In the genomic region with DNA sequence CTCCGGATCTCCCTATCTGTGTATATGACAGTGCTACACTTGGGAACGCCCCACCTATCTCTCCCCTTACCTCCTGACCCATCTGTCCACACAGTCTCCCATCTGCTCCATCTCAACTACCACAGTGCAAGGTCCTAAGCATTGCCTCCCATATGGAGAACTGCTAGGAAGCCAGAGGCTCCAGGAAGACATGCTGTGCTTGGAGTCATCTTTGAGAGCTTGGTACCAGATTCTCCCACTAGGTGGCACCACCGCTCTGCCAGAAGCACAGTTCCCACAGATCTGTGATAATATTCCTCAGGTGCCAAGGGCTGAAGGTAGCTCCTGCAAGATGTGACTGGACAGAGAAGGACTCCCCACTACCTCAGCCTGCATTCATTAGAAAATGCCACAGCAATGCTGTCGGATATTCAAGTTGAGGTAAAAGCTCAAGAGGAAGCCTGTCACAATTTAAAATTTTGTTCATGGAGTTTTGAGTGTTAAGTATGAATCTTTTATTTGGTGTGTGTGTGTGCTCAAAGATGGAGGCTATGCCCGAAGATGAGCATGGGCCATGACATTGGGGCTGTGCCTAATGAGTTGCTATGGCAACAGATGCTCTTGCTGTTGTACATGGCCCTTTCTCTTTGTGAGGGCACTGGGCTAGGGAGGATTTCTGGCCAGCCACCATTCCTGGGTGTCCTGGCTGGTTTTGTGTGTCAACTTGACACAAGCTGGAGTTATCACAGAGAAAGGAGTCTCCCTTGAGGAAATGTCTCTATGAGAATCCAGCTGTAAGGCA, we compare ENCODE assay signal across 8 mouse cellular contexts. TPM values are rescaled to one million over a fixed set of nuclear protein-coding genes. Genes with fewer than 3 reads are reported as not detected.
DNase-seq lines count a peak whose midpoint lies in the region; ATAC-seq and TF ChIP-seq lines count a peak whose summit lies in the region.

No protein-coding gene starts in this region.

- WGBS in spleen, adult 2 months: 41% methylated on average over 5 of the region's 5 CpGs
- 32% methylated on average over 5 of the region's 5 CpGs for WGBS in intestine, postnatal 0 days

- H3K4me1 ChIP-seq in spleen, adult 2 months (ENCODE audit: control insufficient read depth, insufficient read depth, insufficient read length): no peaks in the 10 kb centered on the region
- H3K4me1 ChIP-seq in intestine, postnatal 0 days (replicated peaks; ENCODE audit: control insufficient read depth, insufficient read depth, low read length): no peaks in the 10 kb centered on the region

- no peaks in the 10 kb centered on the region for H3K9me3 ChIP-seq in intestine, postnatal 0 days (ENCODE audit: control insufficient read depth)

- no peak overlapping the region for H3K9ac ChIP-seq in intestine, postnatal 0 days (ENCODE audit: low read depth, low read length)

- ATAC-seq in intestine, postnatal 0 days: no peak
- peak; percentile 62 for ATAC-seq in monocyte, adult 5-6 weeks (replicated peaks; ENCODE audit: insufficient number of reproducible peaks, low FRiP score, low TSS enrichment, poor library complexity, severe bottlenecking)

- H3K27me3 ChIP-seq in spleen, adult 2 months (ENCODE audit: control insufficient read depth, insufficient read depth, low read length): no peaks in the 10 kb centered on the region
- no peaks in the 10 kb centered on the region; the same call in 1 of the 2 replicates for H3K27me3 ChIP-seq in intestine, postnatal 0 days (replicated peaks; ENCODE audit: control insufficient read depth, insufficient read depth, low read length)

- peak in 1 of 2 experiments; percentile 40 for DNase-seq in spleen, adult 2 months (ENCODE audit: low read depth in 1 of 2, low spot score in 2 of 2)
- no peak for DNase-seq in spleen, adult 12 weeks (ENCODE audit: low spot score)
- peak; percentile 94 to 96 for DNase-seq in cerebellum, postnatal 10 days
- DNase-seq in frontal cortex, postnatal 10 days (ENCODE audit: low spot score in 2 of 2): peak; percentile 44 to 70
- DNase-seq in left cerebral cortex, postnatal 36 days (ENCODE audit: low spot score in 2 of 2): peak; percentile 75 to 80
- peak; percentile 56 for DNase-seq in telencephalon, adult 2 months (ENCODE audit: low read depth, low spot score)

- no peak overlapping the region for H3K4me3 ChIP-seq in spleen, adult 2 months (ENCODE audit: extremely low read depth, insufficient read depth, insufficient read length)
- H3K4me3 ChIP-seq in intestine, postnatal 0 days (ENCODE audit: low read depth, low read length): no peak overlapping the region

- H3K36me3 ChIP-seq in spleen, adult 2 months (ENCODE audit: control insufficient read depth, insufficient read depth, low read length): no peaks in the 10 kb centered on the region
- H3K36me3 ChIP-seq in intestine, postnatal 0 days (ENCODE audit: control insufficient read depth, insufficient read depth): no peaks in the 10 kb centered on the region

- H3K27ac ChIP-seq in spleen, adult 2 months (ENCODE audit: insufficient read depth, low read length): no peak overlapping the region
- H3K27ac ChIP-seq in intestine, postnatal 0 days (ENCODE audit: low read depth, low read length): no peak overlapping the region

- H3K4me2 ChIP-seq in intestine, postnatal 0 days (replicated peaks; ENCODE audit: low read depth): no peak overlapping the region

- peak; percentile 66; the same call in 1 of the 2 replicates for TF ChIP-seq CTCF in spleen, adult 2 months (IDR thresholded peaks at IDR 0.05; ENCODE audit: extremely low read depth, insufficient read depth, insufficient read length, insufficient replicate concordance)
- peak; percentile 92 for TF ChIP-seq CTCF in intestine, postnatal 0 days (IDR thresholded peaks at IDR 0.05; ENCODE audit: low read depth)

- TF ChIP-seq POLR2A in spleen, adult 2 months (IDR thresholded peaks at IDR 0.05; ENCODE audit: low read depth, low read length): no peak

- intact Hi-C loops in left cerebral cortex, postnatal 36 days (cut with DNase I): loop anchor here (10.0 kb wide), 2 partner anchors 344 to 544 kb away; partner anchors contain the start of gene Gas7

RNA-seq across cellular contexts. Expression of gene Myh3, which starts 32.3 kb away (rescaled TPM):
- polyA plus RNA-seq in spleen, adult 2 months (2012; rRNA removed): not detected in 2 replicates
- polyA plus RNA-seq in intestine, postnatal 0 days (2015; fragmentation: Nextera tagmentation; extraction: Ambion mirVana): 0.10 and 0.14 TPM in 2 replicates
- total RNA-seq in left cerebral cortex, postnatal 36 days (2021): 1 to 10 TPM; 3.5 to 6.2 TPM
- not detected in 3 replicates for total RNA-seq in monocyte, adult 5-6 weeks (2017)

RNA-seq across cellular contexts. Expression of gene Sco1, which starts 57.9 kb away (rescaled TPM):
- polyA plus RNA-seq in spleen, adult 2 months (2012; rRNA removed): 1.9 and 2.0 TPM in 2 replicates
- 13.4 and 14.0 TPM in 2 replicates for polyA plus RNA-seq in intestine, postnatal 0 days (2015; fragmentation: Nextera tagmentation; extraction: Ambion mirVana)
- 10 to 100 TPM in 1 of 2 experiments, 1 to 10 TPM in 1; 9.0 to 12.1 TPM for total RNA-seq in left cerebral cortex, postnatal 36 days (2021)
- total RNA-seq in monocyte, adult 5-6 weeks (2017): 13.8 to 17.9 TPM (median 14.6 TPM) in 3 replicates

RNA-seq across cellular contexts. Expression of gene Adprm, which starts 58.0 kb away (rescaled TPM):
- 6.0 and 7.4 TPM in 2 replicates for polyA plus RNA-seq in spleen, adult 2 months (2012; rRNA removed)
- 26.5 and 26.6 TPM in 2 replicates for polyA plus RNA-seq in intestine, postnatal 0 days (2015; fragmentation: Nextera tagmentation; extraction: Ambion mirVana)
- total RNA-seq in left cerebral cortex, postnatal 36 days (2021): 10 to 100 TPM; 24.8 to 26.7 TPM
- 32.8 to 44.4 TPM (median 35.9 TPM) in 3 replicates for total RNA-seq in monocyte, adult 5-6 weeks (2017)
